Mouse (Mus musculus) adrenal gland, adult 8-10 months (tissue): ENCODE measurements around the gene Bub3. TPM values are rescaled to one million over a fixed set of nuclear protein-coding genes. Genes with fewer than 3 reads are reported as not detected.

Experiments used
- DNase-seq: peaks from one replicate; pipeline ENCODE4 v3.0.0; 2022
- total RNA-seq, 4 experiments: library from RNA; stranded (reverse); gene quantifications; 2 replicates each; pipeline ENCODE4 v1.2.4; 2022

Bub3 gene
- total RNA-seq, 4 experiments from 2014 or later = 68.7 to 79.5 (median 71.3) TPM

- DNase-seq = no peak
Measured at GRCm38 (mm10) chr7:131556541-131557271, 3.3 kb upstream of the Bub3 start.

GRCm38 (mm10) chr7:131557751-131558150 is 2.3 kb upstream of the Bub3 start:
- no peak for DNase-seq

- no peak for DNase-seq
Measured at GRCm38 (mm10) chr7:131560697-131561042, 648 bp downstream of the Bub3 start.

- no peak for DNase-seq
Measured at GRCm38 (mm10) chr7:131575246-131575645, 15.2 kb downstream of the Bub3 start.

- no peak for DNase-seq
Measured at GRCm38 (mm10) chr7:131582178-131582577, 22.2 kb downstream of the Bub3 start.

GRCm38 (mm10) chr7:131585551-131585950 is 25.5 kb downstream of the Bub3 start:
- no peak for DNase-seq

GRCm38 (mm10) chr7:131597779-131598482 is 37.9 kb downstream of the Bub3 start:
- DNase-seq = no peak

- no peak for DNase-seq
Measured at GRCm38 (mm10) chr7:131598483-131598824, 38.4 kb downstream of the Bub3 start.

GRCm38 (mm10) chr7:131602106-131602505 is 42.1 kb downstream of the Bub3 start:
- no peak for DNase-seq

GRCm38 (mm10) chr7:131603186-131603585 is 43.2 kb downstream of the Bub3 start:
- DNase-seq = no peak

GRCm38 (mm10) chr7:131604946-131605345 is 44.9 kb downstream of the Bub3 start:
- no peak for DNase-seq

- no peak for DNase-seq
Measured at GRCm38 (mm10) chr7:131605481-131605880, 45.5 kb downstream of the Bub3 start.

GRCm38 (mm10) chr7:131608049-131608448 is 48.0 kb downstream of the Bub3 start:
- no peak for DNase-seq

- no peak for DNase-seq
Measured at GRCm38 (mm10) chr7:131609677-131610076, 49.7 kb downstream of the Bub3 start.

Other genes with a start within 250 kb of the Bub3 start
- gene Cuzd1, start 237.9 kb upstream of the Bub3 start, total RNA-seq = not detected
- gene Fam24b, start 230.7 kb upstream of the Bub3 start, total RNA-seq = not detected
- gene Fam24a, start 226.4 kb upstream of the Bub3 start, total RNA-seq = not detected
- 10 to 100 TPM; 11.0 to 14.8 (median 12.0) TPM for gene 2310057M21Rik, start 197.5 kb upstream of the Bub3 start, total RNA-seq
- 10 to 100 TPM; 19.4 to 21.4 (median 20.1) TPM for gene Pstk, start 189.1 kb upstream of the Bub3 start, total RNA-seq
- gene Ikzf5, start 149.7 kb upstream of the Bub3 start, total RNA-seq = 10 to 100 TPM; 33.5 to 39.7 (median 35.7) TPM
- gene Acadsb, start 149.6 kb upstream of the Bub3 start, total RNA-seq = 100 to 1,000 TPM; 157 to 791 (median 490) TPM
- not detected for gene Hmx3, start 17.4 kb upstream of the Bub3 start, total RNA-seq
- gene Hmx2, start 11.4 kb upstream of the Bub3 start, total RNA-seq = not detected